Mouse (Mus musculus) neural tube, embryonic 12.5 days (tissue): ENCODE measurements around the gene Dennd1b. TPM values are rescaled to one million over a fixed set of nuclear protein-coding genes. Genes with fewer than 3 reads are reported as not detected.

Experiments
- ATAC-seq: fragments of 200-750 bp; cut with Nextera tagmentation; 2 replicates; pipeline ENCODE4 v1.8.0; 2017; ENCODE audit warnings: low read depth, mild to moderate bottlenecking, moderate TSS enrichment, moderate library complexity; ENCODE audit not compliant: low FRiP score
- H3K27ac ChIP-seq: fragments of 300-500 bp; sonication (generic); 2 replicates; pipeline ENCODE4 v1.5.1; 2016
- H3K27me3 ChIP-seq: fragments of 300-500 bp; sonication (generic); replicated peaks from 2 replicates; pipeline ENCODE4 v1.6.1; 2016; ENCODE audit warnings: mild to moderate bottlenecking
- H3K36me3 ChIP-seq: fragments of 300-500 bp; sonication (generic); 2 replicates; pipeline ENCODE4 v1.6.1; 2016; ENCODE audit warnings: mild to moderate bottlenecking
- H3K4me1 ChIP-seq: fragments of 300-500 bp; sonication (generic); 2 replicates; pipeline ENCODE4 v1.6.1; 2016
- H3K4me2 ChIP-seq: fragments of 300-500 bp; sonication (generic); replicated peaks from 2 replicates; pipeline ENCODE4 v1.6.1; 2016; ENCODE audit warnings: mild to moderate bottlenecking
- H3K4me3 ChIP-seq: fragments of 300-500 bp; sonication (generic); 2 replicates; pipeline ENCODE4 v1.5.1; 2016
- H3K9ac ChIP-seq: fragments of 300-500 bp; sonication (generic); 2 replicates; pipeline ENCODE4 v1.6.1; 2016; ENCODE audit warnings: mild to moderate bottlenecking
- H3K9me3 ChIP-seq: fragments of 300-500 bp; sonication (generic); 2 replicates; pipeline ENCODE4 v1.6.1; 2016; ENCODE audit warnings: mild to moderate bottlenecking
- WGBS: fragments of 180-500 bp; shearing (Covaris S2); methylation state at CpG from one replicate; pipeline ENCODE4 v1.1.7; 2016; 5-methylcytosine and 5-hydroxymethylcytosine counted together
- polyA plus RNA-seq: library from polyadenylated mRNA; unstranded; fragments of >200 nt; fragmentation: Nextera tagmentation; extraction: Ambion mirVana; gene quantifications from 2 replicates; pipeline ENCODE4 v1.2.1, GENCODE M21; 2016

Gene Dennd1b
- polyA plus RNA-seq, 1 experiment from 2014 or later: 12.7 TPM

GRCm38 (mm10) chr1:138939579-138940139 lies 23.6 kb upstream of the Dennd1b start:
- Histone ChIP-seq H3K4me1 (no peaks in the 10 kb centered on the region), H3K9me3 (no peaks in the 10 kb centered on the region), H3K9ac (no peak overlapping the region), H3K4me3 (no peak overlapping the region), H3K4me2 (no peak overlapping the region), H3K27me3 (no peaks in the 10 kb centered on the region), H3K27ac (no peak overlapping the region), H3K36me3 (no peaks in the 10 kb centered on the region)
- WGBS: 75% methylated on average over 6 of the region's 6 CpGs
- no peak for ATAC-seq

DNA sequence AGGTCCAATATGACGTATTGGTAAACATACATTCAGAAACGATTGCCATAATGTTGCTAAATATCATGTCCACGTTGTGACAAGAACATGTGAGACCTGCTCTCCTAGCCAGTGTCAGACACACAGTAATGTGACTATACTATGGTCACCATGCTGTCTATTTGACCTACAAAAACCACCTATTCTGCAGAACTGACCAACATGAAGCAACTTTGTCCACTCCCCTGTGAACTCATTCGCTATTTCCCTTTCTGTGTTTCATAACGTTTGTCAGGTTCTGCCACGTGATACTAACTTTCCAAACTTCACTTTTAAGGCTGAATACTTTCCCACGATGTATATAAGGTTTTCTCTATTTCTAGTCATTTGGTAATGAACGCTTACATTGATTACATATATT lies 22.8 kb upstream of the Dennd1b start:
- no peaks in the 10 kb centered on the region for H3K9me3 ChIP-seq
- WGBS: 91% methylated on average over 8 of the region's 8 CpGs
- no peak overlapping the region for H3K9ac ChIP-seq
- no peaks in the 10 kb centered on the region for H3K27me3 ChIP-seq
- H3K36me3 ChIP-seq: no peaks in the 10 kb centered on the region
- no peaks in the 10 kb centered on the region for H3K4me1 ChIP-seq
- no peak overlapping the region for H3K4me2 ChIP-seq
- no peak overlapping the region for H3K4me3 ChIP-seq
- no peak for ATAC-seq
- no peak overlapping the region for H3K27ac ChIP-seq

GRCm38 (mm10) chr1:138952173-138952572 lies 11.1 kb upstream of the Dennd1b start:
- no peak for ATAC-seq
- Histone ChIP-seq H3K27me3 (no peaks in the 10 kb centered on the region), H3K27ac (no peak overlapping the region), H3K4me3 (no peak overlapping the region), H3K4me1 (no peaks in the 10 kb centered on the region), H3K9me3 (no peaks in the 10 kb centered on the region), H3K4me2 (no peak overlapping the region), H3K9ac (no peak overlapping the region), H3K36me3 (no peaks in the 10 kb centered on the region)

GRCm38 (mm10) chr1:138954978-138955377 lies 8.3 kb upstream of the Dennd1b start:
- H3K4me2 ChIP-seq: no peak overlapping the region
- ATAC-seq: no peak

GRCm38 (mm10) chr1:138955455-138955854 lies 7.8 kb upstream of the Dennd1b start:
- ATAC-seq: no peak
- Histone ChIP-seq H3K4me3 (no peak overlapping the region), H3K27me3 (no peaks in the 10 kb centered on the region), H3K9me3 (no peaks in the 10 kb centered on the region), H3K27ac (no peak overlapping the region), H3K4me2 (no peak overlapping the region), H3K4me1 (no peaks in the 10 kb centered on the region), H3K9ac (no peak overlapping the region), H3K36me3 (no peaks in the 10 kb centered on the region)
- 93% methylated on average over 4 of the region's 4 CpGs for WGBS

More at GRCm38 (mm10) chr1:138954978-138955377, 8.3 kb upstream of the Dennd1b start:
- Histone ChIP-seq H3K27me3 (no peaks in the 10 kb centered on the region), H3K4me1 (no peaks in the 10 kb centered on the region), H3K27ac (no peak overlapping the region), H3K4me3 (no peak overlapping the region), H3K9me3 (no peaks in the 10 kb centered on the region), H3K9ac (no peak overlapping the region), H3K36me3 (no peaks in the 10 kb centered on the region)
- WGBS: 86% methylated on average over 5 of the region's 5 CpGs

- no peak for ATAC-seq
- Histone ChIP-seq H3K27ac (no peak overlapping the region), H3K27me3 (no peaks in the 10 kb centered on the region), H3K4me3 (no peak overlapping the region), H3K9ac (no peak overlapping the region), H3K4me1 (no peaks in the 10 kb centered on the region), H3K9me3 (no peaks in the 10 kb centered on the region), H3K4me2 (no peak overlapping the region), H3K36me3 (no peaks in the 10 kb centered on the region)
Observed at GRCm38 (mm10) chr1:138956511-138956910, 6.7 kb upstream of the Dennd1b start.

GRCm38 (mm10) chr1:138957111-138957510 lies 6.1 kb upstream of the Dennd1b start:
- Histone ChIP-seq H3K36me3 (no peaks in the 10 kb centered on the region), H3K27ac (no peak overlapping the region), H3K4me1 (no peaks in the 10 kb centered on the region), H3K9me3 (no peaks in the 10 kb centered on the region), H3K9ac (no peak overlapping the region), H3K4me3 (no peak overlapping the region), H3K27me3 (no peaks in the 10 kb centered on the region), H3K4me2 (no peak overlapping the region)
- 62% methylated on average over 4 of the region's 4 CpGs for WGBS
- ATAC-seq: no peak

GRCm38 (mm10) chr1:138958863-138959262 lies 4.4 kb upstream of the Dennd1b start:
- no peaks in the 10 kb centered on the region for H3K27me3 ChIP-seq
- no peak for ATAC-seq
- H3K27ac ChIP-seq: no peak overlapping the region
- H3K4me3 ChIP-seq: no peak overlapping the region
- no peak overlapping the region for H3K4me2 ChIP-seq
- no peaks in the 10 kb centered on the region for H3K9me3 ChIP-seq
- peaks cover 4% of the 10 kb centered on the region; the same call in 1 of the 2 replicates for H3K4me1 ChIP-seq
- no peak overlapping the region for H3K9ac ChIP-seq
- WGBS: 78% methylated on average over 3 of the region's 3 CpGs
- no peaks in the 10 kb centered on the region for H3K36me3 ChIP-seq

DNA sequence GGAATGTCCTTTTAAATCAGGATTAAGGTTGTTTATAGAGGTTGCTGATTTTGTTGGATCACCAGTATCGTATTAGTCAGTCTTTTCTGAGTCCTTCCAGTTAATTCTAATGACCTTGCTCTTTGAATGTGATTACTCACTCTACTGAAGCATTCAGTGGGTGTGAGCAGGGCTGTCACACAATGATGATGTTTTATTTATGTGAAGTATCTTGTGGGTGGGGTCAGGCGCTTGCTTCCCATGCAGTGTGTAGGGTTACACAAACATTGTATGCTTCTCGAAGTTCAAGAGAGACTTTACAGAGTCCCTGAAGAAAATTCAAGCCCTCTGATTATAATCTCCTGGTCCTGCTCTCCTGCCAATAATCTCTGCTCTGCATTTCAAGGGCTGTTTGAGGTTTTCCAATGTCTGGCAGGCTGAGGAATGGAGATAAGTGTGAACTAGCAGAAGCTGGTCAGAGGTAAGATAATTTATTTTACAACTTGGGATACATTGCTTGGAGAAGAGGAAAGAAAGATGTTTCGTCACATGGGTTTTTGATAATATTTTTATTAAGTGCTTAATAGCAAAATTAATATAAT lies 3.2 kb upstream of the Dennd1b start:
- H3K4me1 ChIP-seq: peaks cover 4% of the 10 kb centered on the region; the same call in 1 of the 2 replicates
- WGBS: 76% methylated on average over 4 of the region's 4 CpGs
- H3K36me3 ChIP-seq: no peaks in the 10 kb centered on the region
- no peaks in the 10 kb centered on the region for H3K27me3 ChIP-seq
- no peak overlapping the region for H3K4me2 ChIP-seq
- H3K4me3 ChIP-seq: no peak overlapping the region
- no peaks in the 10 kb centered on the region for H3K9me3 ChIP-seq
- no peak overlapping the region for H3K27ac ChIP-seq
- no peak overlapping the region for H3K9ac ChIP-seq
- no peak for ATAC-seq

GRCm38 (mm10) chr1:138962266-138963101 lies 751 bp upstream of the Dennd1b start:
- no peak overlapping the region for H3K27ac ChIP-seq
- WGBS: 53% methylated on average over 9 of the region's 9 CpGs
- H3K4me1 ChIP-seq: peaks cover 4% of the 10 kb centered on the region; the same call in 1 of the 2 replicates
- peak overlapping the region; percentile 87 for H3K4me3 ChIP-seq
- no peak overlapping the region for H3K9ac ChIP-seq
- H3K9me3 ChIP-seq: no peaks in the 10 kb centered on the region
- no peak for ATAC-seq
- no peaks in the 10 kb centered on the region for H3K27me3 ChIP-seq
- no peaks in the 10 kb centered on the region for H3K36me3 ChIP-seq
- H3K4me2 ChIP-seq: peak overlapping the region; percentile 58

GRCm38 (mm10) chr1:138963868-138964458 lies 728 bp downstream of the Dennd1b start:
- under 1% methylated on average over 46 of the region's 50 CpGs for WGBS
- Histone ChIP-seq H3K4me2 (peak overlapping the region; percentile 58), H3K9me3 (no peaks in the 10 kb centered on the region), H3K27me3 (no peaks in the 10 kb centered on the region), H3K27ac (peak overlapping the region; percentile 68), H3K36me3 (no peaks in the 10 kb centered on the region), H3K4me3 (peak overlapping the region; percentile 87), H3K9ac (peak overlapping the region; percentile 94), H3K4me1 (peaks cover 4% of the 10 kb centered on the region; the same call in 1 of the 2 replicates)
- peak; percentile 86 for ATAC-seq

DNA sequence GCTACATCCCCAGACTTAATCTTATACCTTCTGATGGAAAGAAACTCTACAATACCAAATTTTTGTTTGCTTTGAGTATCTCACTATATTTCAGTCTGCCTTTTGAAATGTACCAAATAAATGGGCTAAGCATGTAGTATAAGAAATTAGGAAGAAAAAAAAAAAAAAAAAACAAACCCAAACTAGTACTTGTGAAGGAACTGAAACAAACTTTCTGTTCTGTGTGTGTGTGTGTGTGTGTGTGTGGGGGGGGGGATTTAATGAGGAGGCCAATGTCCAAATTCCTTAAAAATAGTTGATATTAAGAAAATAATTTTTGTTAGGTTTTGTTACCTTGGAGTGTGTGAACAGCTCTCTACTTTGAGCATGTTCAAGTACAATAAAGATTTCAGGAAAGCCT lies 1.8 kb downstream of the Dennd1b start:
- H3K27me3 ChIP-seq: no peaks in the 10 kb centered on the region
- no peak overlapping the region for H3K4me2 ChIP-seq
- no peak for ATAC-seq
- H3K9me3 ChIP-seq: no peaks in the 10 kb centered on the region
- peaks cover 4% of the 10 kb centered on the region; the same call in 1 of the 2 replicates for H3K4me1 ChIP-seq
- H3K36me3 ChIP-seq: no peaks in the 10 kb centered on the region
- no peak overlapping the region for H3K9ac ChIP-seq
- H3K27ac ChIP-seq: no peak overlapping the region
- no peak overlapping the region for H3K4me3 ChIP-seq
